Mouse (Mus musculus) spleen, adult 2 months (tissue): ENCODE data around the gene Cryl1. TPM values are rescaled to one million over a fixed set of nuclear protein-coding genes. Genes with fewer than 3 reads are reported as not detected.

Source experiments
- DNase-seq, 2 experiments: peaks; one replicate each; pipeline versions ENCODE4 v3.0.0 to v3.0.0-alpha.2; 2012 to 2021; ENCODE audit warnings: low spot score in 2 of 2, low read depth in 1 of 2
- H3K27ac ChIP-seq: fragments of 200-500 bp; 2 replicates; pipeline ENCODE4 v1.5.1; 2012; ENCODE audit warnings: low read length, inconsistent platforms; ENCODE audit not compliant: insufficient read depth
- H3K27me3 ChIP-seq: fragments of 200-500 bp; 2 replicates; pipeline ENCODE4 v1.6.1; 2012; ENCODE audit warnings: mild to moderate bottlenecking, moderate library complexity, low read length, inconsistent platforms; ENCODE audit not compliant: control insufficient read depth, insufficient read depth
- H3K36me3 ChIP-seq: fragments of 200-500 bp; 2 replicates; pipeline ENCODE4 v1.6.1; 2012; ENCODE audit warnings: mild to moderate bottlenecking, low read length, inconsistent platforms; ENCODE audit not compliant: control insufficient read depth, insufficient read depth
- H3K4me1 ChIP-seq: fragments of 200-500 bp; 2 replicates; pipeline ENCODE4 v1.6.1; 2011; ENCODE audit warnings: inconsistent platforms; ENCODE audit not compliant: control insufficient read depth, insufficient read depth, insufficient read length
- H3K4me3 ChIP-seq: fragments of 200-500 bp; 2 replicates; pipeline ENCODE4 v1.5.1; 2011; ENCODE audit warnings: mild to moderate bottlenecking, inconsistent platforms; ENCODE audit not compliant: insufficient read depth, insufficient read length; ENCODE audit errors: extremely low read depth
- CTCF ChIP-seq: fragments of 200-500 bp; IDR thresholded peaks from 2 replicates; pipeline ENCODE4 v1.5.1; 2011; ENCODE audit warnings: mild to moderate bottlenecking, inconsistent platforms; ENCODE audit not compliant: insufficient read depth, insufficient read length, insufficient replicate concordance; ENCODE audit errors: extremely low read depth
- POLR2A ChIP-seq: fragments of 200-500 bp; IDR thresholded peaks from 2 replicates; pipeline ENCODE4 v1.6.1; 2011; ENCODE audit warnings: low read depth, low read length, inconsistent platforms
- WGBS: fragments of 180-500 bp; shearing (Covaris S2); methylation state at CpG from one replicate; pipeline ENCODE4 v1.1.7; 2018; 5-methylcytosine and 5-hydroxymethylcytosine counted together
- polyA plus RNA-seq: library from polyadenylated mRNA; depleted of rRNA; stranded (reverse); fragments of >200 nt; gene quantifications from 2 replicates; pipeline ENCODE4 v1.2.3, GENCODE M21; 2012

Cryl1 gene
- polyA plus RNA-seq, 1 experiment, result 14.9 TPM

GRCm38 (mm10) chr14:57271861-57272260 lies 126.5 kb downstream of the Cryl1 start:
- WGBS, result 97% methylated on average over 1 of the region's 1 CpGs
- Histone ChIP-seq H3K27me3 (no peaks in the 10 kb centered on the region), H3K4me3 (no peak overlapping the region), H3K4me1 (no peaks in the 10 kb centered on the region), H3K27ac (no peak overlapping the region), H3K36me3 (no peaks in the 10 kb centered on the region)
- no peak for DNase-seq
- no peak for TF ChIP-seq CTCF
- TF ChIP-seq POLR2A, result no peak

DNA sequence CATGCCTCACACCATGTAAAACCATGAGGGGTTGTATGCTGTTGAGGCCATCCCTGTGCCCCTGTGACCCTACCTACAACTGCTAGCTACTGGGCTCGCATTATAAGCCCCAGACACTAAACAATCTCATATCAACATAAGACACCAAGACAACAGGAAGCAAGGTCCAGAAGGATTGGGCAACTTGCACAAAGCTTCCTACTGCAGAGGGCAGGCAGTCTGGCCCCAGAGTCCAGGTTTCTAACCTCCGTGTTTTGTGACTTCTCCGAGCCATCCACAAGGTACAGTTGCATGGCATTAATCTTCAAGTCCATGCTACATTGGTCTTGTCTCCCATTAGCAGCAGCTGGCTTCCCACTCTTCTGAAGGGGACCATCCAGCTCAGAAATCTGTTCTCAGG lies 129.4 kb downstream of the Cryl1 start:
- Histone ChIP-seq H3K4me3 (no peak overlapping the region), H3K36me3 (no peaks in the 10 kb centered on the region), H3K27ac (no peak overlapping the region), H3K27me3 (no peaks in the 10 kb centered on the region), H3K4me1 (no peaks in the 10 kb centered on the region)
- TF ChIP-seq POLR2A (no peak), CTCF (no peak)
- no peak for DNase-seq
- 87% methylated on average over 3 of the region's 3 CpGs for WGBS

DNA sequence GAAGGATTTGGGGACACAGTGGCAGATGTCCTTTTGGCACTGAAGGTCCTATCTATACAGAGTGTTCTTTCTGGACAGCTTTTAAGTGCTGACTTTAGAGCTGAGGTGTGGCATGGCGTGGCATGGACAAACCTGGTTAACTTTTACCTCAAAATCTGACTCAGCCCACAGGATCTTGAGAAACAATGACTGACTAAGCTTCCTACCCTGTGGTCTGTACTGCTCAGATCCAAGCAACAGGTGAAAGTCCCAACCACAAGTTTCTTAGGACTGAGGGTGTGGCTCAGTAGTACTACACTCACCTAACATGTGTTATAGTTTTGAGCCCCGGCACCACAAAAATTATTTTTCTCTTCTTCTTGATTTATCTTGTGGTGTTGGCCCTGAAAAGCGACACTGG lies 130.0 kb downstream of the Cryl1 start:
- Histone ChIP-seq H3K4me1 (no peaks in the 10 kb centered on the region), H3K27me3 (no peaks in the 10 kb centered on the region), H3K27ac (no peak overlapping the region), H3K36me3 (no peaks in the 10 kb centered on the region), H3K4me3 (no peak overlapping the region)
- WGBS, result 80% methylated on average over 3 of the region's 3 CpGs
- TF ChIP-seq POLR2A, result no peak
- TF ChIP-seq CTCF, result no peak
- DNase-seq, result no peak

GRCm38 (mm10) chr14:57263943-57264342 lies 134.4 kb downstream of the Cryl1 start:
- Histone ChIP-seq H3K4me3 (no peak overlapping the region), H3K27ac (no peak overlapping the region), H3K36me3 (no peaks in the 10 kb centered on the region), H3K27me3 (no peaks in the 10 kb centered on the region), H3K4me1 (no peaks in the 10 kb centered on the region)
- no peak for TF ChIP-seq POLR2A
- TF ChIP-seq CTCF, result no peak
- 6% methylated on average over 10 of the region's 10 CpGs for WGBS
- DNase-seq, result no peak

DNA sequence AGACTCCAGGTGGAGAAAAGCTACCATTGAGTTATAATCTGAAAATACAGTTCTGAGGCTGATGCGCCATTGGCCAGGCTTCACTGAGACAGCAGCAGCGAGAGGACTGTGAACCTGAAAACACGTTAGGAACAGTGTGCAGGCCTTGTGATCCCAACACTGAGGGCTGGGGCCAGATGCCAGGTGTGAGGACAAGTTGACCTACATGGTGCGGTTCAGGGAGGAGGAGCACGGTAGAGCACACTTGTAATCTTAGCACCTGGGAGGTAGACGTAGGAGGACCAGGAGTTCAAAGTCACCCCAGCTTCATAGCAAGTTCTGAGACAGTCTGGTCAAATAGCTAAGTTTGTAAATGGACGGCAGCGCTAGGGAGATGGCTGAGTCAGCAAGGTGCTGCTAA lies 139.0 kb downstream of the Cryl1 start:
- no peak overlapping the region for H3K4me3 ChIP-seq
- no peaks in the 10 kb centered on the region for H3K4me1 ChIP-seq
- no peaks in the 10 kb centered on the region for H3K27me3 ChIP-seq
- no peak for DNase-seq
- TF ChIP-seq CTCF (no peak), POLR2A (no peak)
- no peak overlapping the region for H3K27ac ChIP-seq
- 90% methylated on average over 8 of the region's 8 CpGs for WGBS
- H3K36me3 ChIP-seq, result no peaks in the 10 kb centered on the region

GRCm38 (mm10) chr14:57248661-57249060 lies 149.7 kb downstream of the Cryl1 start:
- 77% methylated on average over 3 of the region's 3 CpGs for WGBS
- Histone ChIP-seq H3K4me1 (no peaks in the 10 kb centered on the region), H3K4me3 (no peak overlapping the region), H3K27me3 (no peaks in the 10 kb centered on the region), H3K27ac (no peak overlapping the region), H3K36me3 (no peaks in the 10 kb centered on the region)
- DNase-seq, result no peak
- TF ChIP-seq POLR2A, result no peak
- no peak for TF ChIP-seq CTCF

DNA sequence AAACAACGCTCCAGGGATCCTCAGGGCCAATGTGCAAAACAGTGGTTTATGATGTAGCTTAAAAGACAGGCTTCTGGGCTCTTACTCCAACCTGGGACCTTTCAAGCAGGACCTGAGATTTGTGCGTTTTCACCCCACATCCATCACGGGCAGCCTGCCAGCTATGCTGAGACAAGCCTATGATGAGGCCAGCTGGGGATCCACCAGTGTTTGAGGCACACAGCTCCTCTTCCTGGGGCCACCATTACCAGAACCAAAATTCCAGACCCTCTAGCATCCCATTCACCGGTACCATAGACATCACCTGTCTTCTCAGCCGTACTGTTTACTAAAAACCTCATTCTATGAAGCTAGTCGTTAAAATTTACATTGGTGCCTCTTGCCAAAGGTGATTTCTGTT lies 151.8 kb downstream of the Cryl1 start:
- no peaks in the 10 kb centered on the region for H3K27me3 ChIP-seq
- TF ChIP-seq CTCF (no peak), POLR2A (no peak)
- no peak for DNase-seq
- no peaks in the 10 kb centered on the region for H3K36me3 ChIP-seq
- H3K4me1 ChIP-seq, result no peaks in the 10 kb centered on the region
- WGBS, result 83% methylated on average over 6 of the region's 6 CpGs
- H3K4me3 ChIP-seq, result no peak overlapping the region
- H3K27ac ChIP-seq, result no peak overlapping the region
